Mouse (Mus musculus): ENCODE results near the gene Pkn1. TPM values are rescaled to one million over a fixed set of nuclear protein-coding genes. Genes with fewer than 3 reads are reported as not detected.

The Pkn1 gene
- total and polyA plus RNA-seq, 3 experiments: 33.5 to 73.2 (median 41.2) TPM

- no peak for DNase-seq (ENCODE audit: low read depth, low spot score)
- TF ChIP-seq MAX (IDR thresholded peaks at IDR 0.05; ENCODE audit: low read length) (no peak), USF2 (IDR thresholded peaks at IDR 0.05; ENCODE audit: borderline replicate concordance in 1 of 2, insufficient read depth in 1 of 2, low read depth in 1 of 2, low read length in 2 of 2) (no peak), USF1 (IDR thresholded peaks at IDR 0.05; ENCODE audit: low read depth, low read length) (no peak), MYC (IDR thresholded peaks at IDR 0.05; ENCODE audit: low read depth, low read length) (no peak)
- H3K27me3 ChIP-seq (ENCODE audit: control insufficient read depth in 1 of 2, insufficient read depth in 2 of 2, low read length in 2 of 2): no peaks in the 10 kb centered on the region
- no peak overlapping the region for H3K9ac ChIP-seq (ENCODE audit: control insufficient read depth, low read depth, low read length, poor library complexity, severe bottlenecking)
- no peaks in the 10 kb centered on the region; the same call in 1 of the 2 replicates for H3K79me2 ChIP-seq (ENCODE audit: control insufficient read depth, insufficient read depth, low read length, poor library complexity)
- no peaks in the 10 kb centered on the region for H3K9me3 ChIP-seq (replicated peaks; ENCODE audit: insufficient read depth, low read length)
- H3K4me3 ChIP-seq (ENCODE audit: control insufficient read depth in 1 of 2, insufficient read depth in 1 of 2, low read depth in 2 of 2, low read length in 2 of 2): no peak overlapping the region
- H3K36me3 ChIP-seq (ENCODE audit: control insufficient read depth in 1 of 2, insufficient read depth in 2 of 2, low read length in 2 of 2): no peaks in the 10 kb centered on the region; a peak in 1 of 4 replicates
- peaks cover 0 to 3% of the 10 kb centered on the region in 2 experiments; a peak in 2 of 4 replicates for H3K4me1 ChIP-seq (ENCODE audit: control insufficient read depth in 1 of 2, insufficient read depth in 2 of 2, low read length in 2 of 2)
- no peak overlapping the region for H3K27ac ChIP-seq (ENCODE audit: control insufficient read depth, low read depth, low read length)
Measured at GRCm38 (mm10) chr8:83656484-83657246, 42.3 kb downstream of the Pkn1 start.

DNA sequence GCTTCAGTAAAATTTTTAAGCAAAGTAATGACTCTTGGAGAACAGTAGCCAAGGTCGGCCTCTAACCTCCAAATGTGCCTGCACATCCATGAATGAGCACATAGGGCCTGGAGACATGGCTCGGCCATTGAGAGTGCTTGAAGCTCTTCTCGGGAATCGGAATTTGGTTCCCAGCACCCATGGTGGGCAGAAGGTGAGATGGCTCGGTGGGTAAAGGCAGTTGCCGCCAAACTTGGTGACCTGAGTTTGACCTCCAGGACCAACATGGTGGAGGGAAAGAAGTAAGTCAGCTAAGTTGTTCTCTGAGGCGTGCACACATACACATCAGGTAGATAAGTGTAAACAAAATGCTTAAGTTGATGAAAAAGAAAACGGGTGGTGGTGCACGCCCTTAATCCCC, 42.9 kb downstream of the Pkn1 start:
- H3K27ac ChIP-seq (ENCODE audit: control insufficient read depth, low read depth, low read length): no peak overlapping the region

DNA sequence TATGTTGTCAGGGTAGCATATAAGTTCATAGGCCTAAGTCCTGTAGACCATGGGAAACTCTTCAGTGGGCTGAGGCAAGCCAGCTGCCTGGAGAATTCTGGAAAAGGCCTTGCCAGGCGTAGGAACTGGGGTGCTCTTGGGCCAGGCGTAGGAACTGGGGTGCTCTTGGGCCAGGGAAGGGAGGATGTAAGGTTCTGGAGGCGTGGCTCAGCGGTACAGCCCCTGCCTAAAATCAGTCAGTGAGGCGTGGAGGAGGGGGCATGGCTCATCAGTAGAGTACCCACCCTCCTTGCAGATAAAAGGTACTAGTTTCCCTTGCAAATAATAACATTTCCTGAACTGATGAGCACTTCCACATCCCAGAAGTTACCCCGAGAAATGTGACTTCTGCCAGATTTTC, 44.3 kb downstream of the Pkn1 start:
- DNase-seq (ENCODE audit: low read depth, low spot score): no peak
- Histone ChIP-seq H3K9me3 (replicated peaks; ENCODE audit: insufficient read depth, low read length) (no peaks in the 10 kb centered on the region), H3K4me3 (ENCODE audit: control insufficient read depth in 1 of 2, insufficient read depth in 1 of 2, low read depth in 2 of 2, low read length in 2 of 2) (no peak overlapping the region), H3K36me3 (ENCODE audit: control insufficient read depth in 1 of 2, insufficient read depth in 2 of 2, low read length in 2 of 2) (no peaks in the 10 kb centered on the region; a peak in 1 of 4 replicates), H3K79me2 (ENCODE audit: control insufficient read depth, insufficient read depth, low read length, poor library complexity) (no peaks in the 10 kb centered on the region; the same call in 1 of the 2 replicates), H3K9ac (ENCODE audit: control insufficient read depth, low read depth, low read length, poor library complexity, severe bottlenecking) (no peak overlapping the region), H3K27me3 (ENCODE audit: control insufficient read depth in 1 of 2, insufficient read depth in 2 of 2, low read length in 2 of 2) (no peaks in the 10 kb centered on the region), H3K27ac (ENCODE audit: control insufficient read depth, low read depth, low read length) (no peak overlapping the region), H3K4me1 (ENCODE audit: control insufficient read depth in 1 of 2, insufficient read depth in 2 of 2, low read length in 2 of 2) (peaks cover 0 to 4% of the 10 kb centered on the region in 2 experiments; a peak in 2 of 4 replicates)
- no peak for TF ChIP-seq KAT2A (conservative IDR thresholded peaks at IDR 0.05; ENCODE audit: low read depth, low read length)
- no peak for TF ChIP-seq NRF1 (IDR thresholded peaks at IDR 0.05; ENCODE audit: insufficient read depth, low read depth, low read length, poor library complexity, severe bottlenecking)
- no peak for TF ChIP-seq RCOR1 (IDR thresholded peaks at IDR 0.05; ENCODE audit: low read depth, low read length)
- no peak for TF ChIP-seq USF2 (IDR thresholded peaks at IDR 0.05; ENCODE audit: borderline replicate concordance in 1 of 2, insufficient read depth in 1 of 2, low read depth in 1 of 2, low read length in 2 of 2)
- no peak for TF ChIP-seq MXI1 (IDR thresholded peaks at IDR 0.05; ENCODE audit: low read depth, low read length)
- TF ChIP-seq ZKSCAN1 (IDR thresholded peaks at IDR 0.05; ENCODE audit: low read depth, low read length): no peak
- TF ChIP-seq E2F4 (IDR thresholded peaks at IDR 0.05; ENCODE audit: borderline replicate concordance, low read depth, low read length): no peak
- no peak for TF ChIP-seq HCFC1 (IDR thresholded peaks at IDR 0.05; ENCODE audit: low read depth, low read length)
- no peak for TF ChIP-seq MAFK (IDR thresholded peaks at IDR 0.05; ENCODE audit: borderline replicate concordance, low read depth, low read length)
- TF ChIP-seq POLR2AphosphoS2 (IDR thresholded peaks at IDR 0.05; ENCODE audit: low read length): no peak
- TF ChIP-seq JUND (IDR thresholded peaks at IDR 0.05; ENCODE audit: low read depth, low read length): no peak
- no peak for TF ChIP-seq MEF2A (IDR thresholded peaks at IDR 0.05; ENCODE audit: extremely low read depth, insufficient replicate concordance, low read depth, low read length, poor library complexity, severe bottlenecking)
- TF ChIP-seq MAX (IDR thresholded peaks at IDR 0.05; ENCODE audit: low read length): no peak
- no peak for TF ChIP-seq CTCF (IDR thresholded peaks at IDR 0.05 in 2 of 3, conservative IDR thresholded peaks at IDR 0.05 in 1 of 3; ENCODE audit: control insufficient read depth in 1 of 3, insufficient read depth in 1 of 3, low read depth in 2 of 3, low read length in 3 of 3, poor library complexity in 1 of 3, severe bottlenecking in 1 of 3)
- no peak for TF ChIP-seq EP300 (IDR thresholded peaks at IDR 0.05; ENCODE audit: low read depth in 1 of 2, low read length in 2 of 2)
- TF ChIP-seq ZC3H11A (IDR thresholded peaks at IDR 0.05; ENCODE audit: low read depth, low read length): no peak
- no peak for TF ChIP-seq ETS1 (IDR thresholded peaks at IDR 0.05; ENCODE audit: low read depth, low read length)

More for the DNA sequence above, 42.9 kb downstream of the Pkn1 start:
- TF ChIP-seq RCOR1 (IDR thresholded peaks at IDR 0.05; ENCODE audit: low read depth, low read length): no peak
- TF ChIP-seq GABPA (IDR thresholded peaks at IDR 0.05; ENCODE audit: low read depth, low read length): no peak
- TF ChIP-seq TBP (IDR thresholded peaks at IDR 0.05; ENCODE audit: low read depth, low read length): no peak
- TF ChIP-seq MXI1 (IDR thresholded peaks at IDR 0.05; ENCODE audit: low read depth, low read length): no peak
- no peak for TF ChIP-seq NELFE (IDR thresholded peaks at IDR 0.05; ENCODE audit: low read depth, low read length)
- no peak for TF ChIP-seq TCF12 (IDR thresholded peaks at IDR 0.05; ENCODE audit: low read depth, low read length)
- TF ChIP-seq KAT2A (conservative IDR thresholded peaks at IDR 0.05; ENCODE audit: low read depth, low read length): no peak
- no peak for TF ChIP-seq BHLHE40 (IDR thresholded peaks at IDR 0.05; ENCODE audit: borderline replicate concordance, low read depth, low read length)
- no peak for TF ChIP-seq SIN3A (IDR thresholded peaks at IDR 0.05; ENCODE audit: low read length)
- TF ChIP-seq TAL1 (IDR thresholded peaks at IDR 0.05; ENCODE audit: low read length): no peak
- no peak for TF ChIP-seq CHD1 (IDR thresholded peaks at IDR 0.05; ENCODE audit: low read depth, low read length)
- TF ChIP-seq UBTF (IDR thresholded peaks at IDR 0.05; ENCODE audit: borderline replicate concordance, insufficient read depth, low read depth, low read length): no peak
- H3K9ac ChIP-seq (ENCODE audit: control insufficient read depth, low read depth, low read length, poor library complexity, severe bottlenecking): no peak overlapping the region
- no peaks in the 10 kb centered on the region for H3K27me3 ChIP-seq (ENCODE audit: control insufficient read depth in 1 of 2, insufficient read depth in 2 of 2, low read length in 2 of 2)
- peaks cover 0 to 4% of the 10 kb centered on the region in 2 experiments; a peak in 2 of 4 replicates for H3K4me1 ChIP-seq (ENCODE audit: control insufficient read depth in 1 of 2, insufficient read depth in 2 of 2, low read length in 2 of 2)
- no peaks in the 10 kb centered on the region; the same call in 1 of the 2 replicates for H3K79me2 ChIP-seq (ENCODE audit: control insufficient read depth, insufficient read depth, low read length, poor library complexity)
- DNase-seq (ENCODE audit: low read depth, low spot score): no peak
- no peaks in the 10 kb centered on the region; a peak in 1 of 4 replicates for H3K36me3 ChIP-seq (ENCODE audit: control insufficient read depth in 1 of 2, insufficient read depth in 2 of 2, low read length in 2 of 2)
- H3K4me3 ChIP-seq (ENCODE audit: control insufficient read depth in 1 of 2, insufficient read depth in 1 of 2, low read depth in 2 of 2, low read length in 2 of 2): no peak overlapping the region
- no peaks in the 10 kb centered on the region for H3K9me3 ChIP-seq (replicated peaks; ENCODE audit: insufficient read depth, low read length)
